Mouse (Mus musculus): ENCODE data around the gene Frmd7.

- TF ChIP-seq CTCF (IDR thresholded peaks at IDR 0.05; ENCODE audit: borderline replicate concordance, insufficient read depth, low read length) (no peak), POLR2A (IDR thresholded peaks at IDR 0.05; ENCODE audit: low read depth, low read length) (no peak)
Observed at GRCm38 (mm10) chrX:50917389-50917788, 25.1 kb downstream of the Frmd7 start.

Data from embryonic fibroblast, embryonic 13.5 days (primary cell).